Mouse (Mus musculus): ENCODE measurements around the gene AY074887. TPM values are rescaled to one million over a fixed set of nuclear protein-coding genes. Genes with fewer than 3 reads are reported as not detected.

The AY074887 gene
- polyA plus RNA-seq, 1 experiment from 2014 or later, result 1.2 TPM

- Histone ChIP-seq H3K4me3 (no peak overlapping the region), H3K4me1 (peaks cover 17% of the 10 kb centered on the region), H3K27ac (replicated peaks) (no peak overlapping the region), H3K27me3 (no peaks in the 10 kb centered on the region), H3K9ac (replicated peaks) (no peak overlapping the region), H3K36me3 (peaks cover 20% of the 10 kb centered on the region), H3K9me3 (no peaks in the 10 kb centered on the region), H3K4me2 (replicated peaks) (no peak overlapping the region)
- no peak for ATAC-seq (ENCODE audit: low FRiP score, low read depth)
These were observed 1.3 kb downstream of the AY074887 start for GRCm38 (mm10) chr9:54949465-54949864.

- Histone ChIP-seq H3K4me3 (no peak overlapping the region), H3K27me3 (no peaks in the 10 kb centered on the region), H3K9ac (replicated peaks) (no peak overlapping the region), H3K27ac (replicated peaks) (no peak overlapping the region), H3K4me2 (replicated peaks) (no peak overlapping the region), H3K36me3 (no peaks in the 10 kb centered on the region), H3K9me3 (no peaks in the 10 kb centered on the region), H3K4me1 (no peaks in the 10 kb centered on the region)
- no peak for ATAC-seq (ENCODE audit: low FRiP score, low read depth)
- 84% methylated on average over 16 of the region's 16 CpGs for WGBS
These were observed 4.5 kb downstream of the AY074887 start for GRCm38 (mm10) chr9:54946256-54946655.

GRCm38 (mm10) chr9:54944467-54944866 is 6.3 kb downstream of the AY074887 start:
- Histone ChIP-seq H3K36me3 (no peaks in the 10 kb centered on the region), H3K27ac (replicated peaks) (no peak overlapping the region), H3K27me3 (no peaks in the 10 kb centered on the region), H3K4me2 (replicated peaks) (no peak overlapping the region), H3K4me1 (no peaks in the 10 kb centered on the region), H3K9ac (replicated peaks) (no peak overlapping the region), H3K9me3 (no peaks in the 10 kb centered on the region), H3K4me3 (no peak overlapping the region)
- no peak for ATAC-seq (ENCODE audit: low FRiP score, low read depth)
- WGBS, result 69% methylated on average over 2 of the region's 2 CpGs

GRCm38 (mm10) chr9:54942071-54942470 is 8.7 kb downstream of the AY074887 start:
- Histone ChIP-seq H3K9me3 (no peaks in the 10 kb centered on the region), H3K36me3 (no peaks in the 10 kb centered on the region), H3K4me2 (replicated peaks) (no peak overlapping the region), H3K4me3 (no peak overlapping the region), H3K27me3 (no peaks in the 10 kb centered on the region), H3K4me1 (no peaks in the 10 kb centered on the region), H3K27ac (replicated peaks) (no peak overlapping the region), H3K9ac (replicated peaks) (no peak overlapping the region)
- 94% methylated on average over 4 of the region's 4 CpGs for WGBS
- no peak for ATAC-seq (ENCODE audit: low FRiP score, low read depth)

- no peak overlapping the region for H3K27ac ChIP-seq (replicated peaks)
- H3K4me2 ChIP-seq (replicated peaks), result no peak overlapping the region
- no peak for ATAC-seq (ENCODE audit: low FRiP score, low read depth)
- no peaks in the 10 kb centered on the region for H3K4me1 ChIP-seq
- no peaks in the 10 kb centered on the region for H3K36me3 ChIP-seq
- H3K9ac ChIP-seq (replicated peaks), result no peak overlapping the region
- no peak overlapping the region for H3K4me3 ChIP-seq
- no peaks in the 10 kb centered on the region for H3K27me3 ChIP-seq
- no peaks in the 10 kb centered on the region for H3K9me3 ChIP-seq
- WGBS, result 69% methylated on average over 2 of the region's 2 CpGs
These were observed 18.4 kb downstream of the AY074887 start for GRCm38 (mm10) chr9:54932379-54932778.

- H3K36me3 ChIP-seq, result no peaks in the 10 kb centered on the region
- no peak overlapping the region for H3K9ac ChIP-seq (replicated peaks)
- H3K27ac ChIP-seq (replicated peaks), result no peak overlapping the region
- no peaks in the 10 kb centered on the region for H3K27me3 ChIP-seq
- no peaks in the 10 kb centered on the region for H3K4me1 ChIP-seq
- H3K4me2 ChIP-seq (replicated peaks), result no peak overlapping the region
- no peak for ATAC-seq (ENCODE audit: low FRiP score, low read depth)
- no peak overlapping the region for H3K4me3 ChIP-seq
- H3K9me3 ChIP-seq, result no peaks in the 10 kb centered on the region
- 0% methylated on average over 1 of the region's 1 CpGs for WGBS
These were observed 19.0 kb downstream of the AY074887 start for GRCm38 (mm10) chr9:54931765-54932164.

- H3K36me3 ChIP-seq, result no peaks in the 10 kb centered on the region
- no peak overlapping the region for H3K4me2 ChIP-seq (replicated peaks)
- H3K27ac ChIP-seq (replicated peaks), result no peak overlapping the region
- no peaks in the 10 kb centered on the region for H3K27me3 ChIP-seq
- H3K9ac ChIP-seq (replicated peaks), result no peak overlapping the region
- H3K4me1 ChIP-seq, result no peaks in the 10 kb centered on the region
- ATAC-seq (ENCODE audit: low FRiP score, low read depth), result no peak
- H3K4me3 ChIP-seq, result no peak overlapping the region
- no peaks in the 10 kb centered on the region for H3K9me3 ChIP-seq
- WGBS, result 89% methylated on average over 1 of the region's 1 CpGs
These were observed 20.1 kb downstream of the AY074887 start for GRCm38 (mm10) chr9:54930741-54931140.

- no peak overlapping the region for H3K4me3 ChIP-seq
- 64% methylated on average over 4 of the region's 4 CpGs for WGBS
- no peak for ATAC-seq (ENCODE audit: low FRiP score, low read depth)
These were observed 30.9 kb downstream of the AY074887 start for GRCm38 (mm10) chr9:54919946-54920345.

GRCm38 (mm10) chr9:54918781-54919180 is 32.0 kb downstream of the AY074887 start:
- Histone ChIP-seq H3K4me1 (no peaks in the 10 kb centered on the region), H3K36me3 (peaks cover 8% of the 10 kb centered on the region), H3K9ac (replicated peaks) (no peak overlapping the region), H3K9me3 (no peaks in the 10 kb centered on the region), H3K4me2 (replicated peaks) (no peak overlapping the region), H3K27me3 (no peaks in the 10 kb centered on the region), H3K4me3 (no peak overlapping the region), H3K27ac (replicated peaks) (no peak overlapping the region)
- ATAC-seq (ENCODE audit: low FRiP score, low read depth), result no peak
- WGBS, result 94% methylated on average over 5 of the region's 5 CpGs

More at GRCm38 (mm10) chr9:54919946-54920345, 30.9 kb downstream of the AY074887 start:
- no peak overlapping the region for H3K4me2 ChIP-seq (replicated peaks)
- peaks cover 8% of the 10 kb centered on the region for H3K36me3 ChIP-seq
- H3K27me3 ChIP-seq, result no peaks in the 10 kb centered on the region
- H3K27ac ChIP-seq (replicated peaks), result no peak overlapping the region
- no peak overlapping the region for H3K9ac ChIP-seq (replicated peaks)
- H3K4me1 ChIP-seq, result no peaks in the 10 kb centered on the region
- H3K9me3 ChIP-seq, result no peaks in the 10 kb centered on the region

GRCm38 (mm10) chr9:54918191-54918590 is 32.6 kb downstream of the AY074887 start:
- H3K27me3 ChIP-seq, result no peaks in the 10 kb centered on the region
- peaks cover 8% of the 10 kb centered on the region for H3K36me3 ChIP-seq
- no peak overlapping the region for H3K9ac ChIP-seq (replicated peaks)
- no peak overlapping the region for H3K27ac ChIP-seq (replicated peaks)
- ATAC-seq (ENCODE audit: low FRiP score, low read depth), result no peak
- H3K4me3 ChIP-seq, result no peak overlapping the region
- peak overlapping the region; percentile 74; the same call in 1 of the 2 replicates for H3K4me2 ChIP-seq (replicated peaks)
- H3K4me1 ChIP-seq, result no peaks in the 10 kb centered on the region
- WGBS, result 75% methylated on average over 2 of the region's 2 CpGs
- no peaks in the 10 kb centered on the region for H3K9me3 ChIP-seq

- Histone ChIP-seq H3K4me1 (no peaks in the 10 kb centered on the region), H3K4me2 (replicated peaks) (peak within 1 kb of the TSS; percentile 74), H3K9ac (replicated peaks) (peak within 1 kb of the TSS; percentile 68), H3K27me3 (no peaks in the 10 kb centered on the region), H3K27ac (replicated peaks) (no peak within 1 kb of the TSS; the same call in 1 of the 2 replicates), H3K9me3 (no peaks in the 10 kb centered on the region), H3K4me3 (peak within 1 kb of the TSS; percentile 57), H3K36me3 (0 out of 2 replicates have a peak, but pooled peaks cover 2% of the 10 kb centered on the region)
- WGBS, result under 1% methylated on average over 33 of the region's 34 CpGs
- peak; percentile 99 for ATAC-seq (ENCODE audit: low FRiP score, low read depth)
These were observed 33.7 kb downstream of the AY074887 start, which contains the start of gene Hykk for GRCm38 (mm10) chr9:54917010-54917677. Gene Hykk (plus strand): TSS chr9:54917283.

- peak; percentile 42; the same call in 1 of the 2 replicates for ATAC-seq (ENCODE audit: low FRiP score, low read depth)
- Histone ChIP-seq H3K9me3 (no peaks in the 10 kb centered on the region), H3K4me3 (peak overlapping the region; percentile 57), H3K4me1 (no peaks in the 10 kb centered on the region), H3K36me3 (peaks cover 5% of the 10 kb centered on the region; the same call in 1 of the 2 replicates), H3K4me2 (replicated peaks) (peak overlapping the region; percentile 74), H3K27me3 (no peaks in the 10 kb centered on the region), H3K9ac (replicated peaks) (no peak overlapping the region), H3K27ac (replicated peaks) (no peak overlapping the region)
- 71% methylated on average over 8 of the region's 8 CpGs for WGBS
These were observed 34.4 kb downstream of the AY074887 start for GRCm38 (mm10) chr9:54916401-54916800.

- Histone ChIP-seq H3K36me3 (peaks cover 5% of the 10 kb centered on the region; the same call in 1 of the 2 replicates), H3K27me3 (no peaks in the 10 kb centered on the region), H3K9ac (replicated peaks) (no peak overlapping the region), H3K4me2 (replicated peaks) (no peak overlapping the region), H3K4me1 (no peaks in the 10 kb centered on the region), H3K9me3 (no peaks in the 10 kb centered on the region), H3K4me3 (no peak overlapping the region), H3K27ac (replicated peaks) (no peak overlapping the region)
- WGBS, result 68% methylated on average over 7 of the region's 7 CpGs
- no peak for ATAC-seq (ENCODE audit: low FRiP score, low read depth)
These were observed 35.2 kb downstream of the AY074887 start for GRCm38 (mm10) chr9:54915576-54915975.

All from midbrain, embryonic 12.5 days (tissue).